Mouse (Mus musculus): ENCODE results near the gene Slc27a5. TPM values are rescaled to one million over a fixed set of nuclear protein-coding genes. Genes with fewer than 3 reads are reported as not detected.

The Slc27a5 gene
- polyA plus RNA-seq, 1 experiment from 2014 or later, result 17.2 TPM

DNA sequence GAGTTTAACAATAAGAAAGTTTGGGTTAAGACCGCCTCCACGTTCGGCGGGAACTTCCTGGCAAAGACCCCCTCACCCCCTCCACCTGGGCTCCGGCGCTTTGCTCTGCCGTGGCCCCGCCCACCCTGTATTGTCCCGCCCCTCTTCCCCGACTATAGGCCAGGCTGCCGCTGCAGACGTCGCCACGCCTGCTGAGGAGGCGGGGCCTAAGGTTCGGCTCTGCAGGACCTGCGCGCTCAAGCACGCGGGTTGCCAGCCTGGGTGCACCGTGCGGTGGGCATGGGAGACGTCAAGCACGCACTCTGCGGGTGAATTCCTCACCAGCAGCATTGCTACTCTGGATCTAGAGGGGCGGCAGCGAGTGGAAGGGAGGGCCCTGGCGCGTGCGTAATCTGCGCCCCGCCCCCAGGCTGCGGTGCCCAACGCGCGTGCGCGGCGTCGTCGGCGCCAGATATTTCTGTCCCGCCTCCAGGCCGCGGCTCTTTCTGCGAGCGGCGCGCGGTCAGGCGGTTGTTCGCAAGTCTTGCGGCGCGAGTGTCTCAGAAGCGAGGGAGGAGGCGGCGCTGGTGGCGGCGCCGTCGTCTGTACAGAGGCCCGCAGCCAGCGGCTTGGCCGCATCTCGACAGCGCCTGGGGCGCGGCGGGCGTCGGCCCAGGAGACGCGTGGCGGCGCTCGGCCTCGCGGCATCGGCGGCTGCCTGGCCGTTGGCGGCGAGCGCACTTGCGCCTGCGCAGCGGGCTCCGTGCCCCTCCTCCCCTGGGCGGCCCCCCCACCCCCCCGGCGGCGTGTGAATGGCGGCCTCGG lies 26.1 kb upstream of the Slc27a5 start:
- peaks cover 43% of the 10 kb centered on the region for H3K4me1 ChIP-seq (replicated peaks)
- H3K9me3 ChIP-seq (replicated peaks), result no peaks in the 10 kb centered on the region
- peak overlapping the region; percentile 89 for H3K4me3 ChIP-seq (replicated peaks)
- H3K4me2 ChIP-seq, result peak overlapping the region; percentile 98
- peaks cover 39% of the 10 kb centered on the region for H3K36me3 ChIP-seq (replicated peaks)
- H3K27ac ChIP-seq (replicated peaks), result peak overlapping the region; percentile 98
- ATAC-seq (ENCODE audit: insufficient read depth), result peak; percentile 80
- H3K27me3 ChIP-seq, result no peaks in the 10 kb centered on the region
- WGBS (ENCODE audit: insufficient replicate concordance), result under 1% methylated on average over 93 of the region's 95 CpGs
- H3K9ac ChIP-seq, result peak overlapping the region; percentile 85

DNA sequence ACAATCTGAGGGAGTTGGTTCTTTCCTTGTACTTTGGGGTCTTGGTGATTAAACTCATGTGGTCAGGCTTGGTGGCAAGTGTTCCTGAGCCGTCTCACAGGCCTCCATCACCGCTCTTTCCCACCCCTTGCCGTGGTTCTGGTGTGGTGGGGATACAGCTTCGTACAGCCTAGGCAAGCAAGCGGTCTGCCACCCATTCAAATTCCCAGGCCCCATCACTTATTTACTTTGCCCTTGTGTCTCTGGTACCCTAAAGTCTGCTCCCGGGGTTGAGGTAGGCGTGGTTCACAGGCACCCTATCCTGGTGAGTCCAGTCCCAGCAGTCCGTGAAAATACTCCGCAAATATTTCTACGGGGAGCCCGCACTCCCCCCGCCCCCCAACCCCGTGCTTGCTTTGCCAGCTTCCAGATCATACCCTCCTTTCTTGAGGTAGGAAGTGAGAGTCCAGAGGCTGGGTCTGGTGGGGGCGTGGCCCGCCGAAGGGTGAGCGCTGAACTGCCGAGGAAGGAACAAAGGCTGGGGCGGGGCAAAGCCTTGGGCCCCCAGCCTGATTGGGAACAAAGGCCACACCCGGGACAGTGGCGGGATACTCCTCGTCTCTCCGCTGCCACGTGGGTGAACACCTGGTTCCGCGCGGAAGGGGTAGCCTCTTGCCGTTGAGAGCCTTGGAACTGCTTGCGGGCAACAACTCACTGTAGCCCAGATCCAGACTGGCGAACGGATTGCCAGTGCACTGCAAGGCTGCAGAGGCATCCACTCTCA lies 25.0 kb upstream of the Slc27a5 start:
- no peaks in the 10 kb centered on the region for H3K27me3 ChIP-seq
- H3K27ac ChIP-seq (replicated peaks), result peak overlapping the region; percentile 98
- H3K4me3 ChIP-seq (replicated peaks), result peak overlapping the region; percentile 89
- peaks cover 52% of the 10 kb centered on the region for H3K4me1 ChIP-seq (replicated peaks)
- 4% methylated on average over 31 of the region's 31 CpGs for WGBS (ENCODE audit: insufficient replicate concordance)
- peak overlapping the region; percentile 98 for H3K4me2 ChIP-seq
- peak overlapping the region; percentile 85 for H3K9ac ChIP-seq
- H3K36me3 ChIP-seq (replicated peaks), result peaks cover 27% of the 10 kb centered on the region
- peak; percentile 17 for ATAC-seq (ENCODE audit: insufficient read depth)
- H3K9me3 ChIP-seq (replicated peaks), result no peaks in the 10 kb centered on the region

DNA sequence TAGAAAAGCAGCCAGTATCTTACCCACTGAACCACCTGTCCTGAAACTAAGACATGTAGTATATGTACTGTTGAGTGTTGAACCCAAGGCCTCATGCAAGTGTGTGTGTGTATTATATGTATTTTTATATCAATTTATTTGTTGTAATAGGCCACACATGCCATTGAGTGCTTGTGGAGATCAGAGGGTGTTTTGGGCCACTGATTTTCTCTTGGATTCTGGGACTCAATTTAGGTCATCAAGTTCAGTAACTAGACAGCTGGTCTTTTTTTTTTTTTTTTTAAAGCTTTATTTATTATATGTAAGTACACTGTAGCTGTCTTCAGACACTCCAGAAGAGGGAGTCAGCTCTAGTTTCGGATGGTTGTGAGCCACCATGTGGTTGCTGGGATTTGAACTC lies 17.2 kb upstream of the Slc27a5 start:
- no peak overlapping the region for H3K4me3 ChIP-seq (replicated peaks)
- H3K9me3 ChIP-seq (replicated peaks), result no peaks in the 10 kb centered on the region
- no peak overlapping the region for H3K27ac ChIP-seq (replicated peaks)
- H3K4me2 ChIP-seq, result no peak overlapping the region
- ATAC-seq (ENCODE audit: insufficient read depth), result no peak
- no peaks in the 10 kb centered on the region for H3K27me3 ChIP-seq
- H3K4me1 ChIP-seq (replicated peaks), result peaks cover 43% of the 10 kb centered on the region
- H3K36me3 ChIP-seq (replicated peaks), result no peaks in the 10 kb centered on the region
- WGBS (ENCODE audit: insufficient replicate concordance), result 63% methylated on average over 1 of the region's 1 CpGs
- H3K9ac ChIP-seq, result no peak overlapping the region

DNA sequence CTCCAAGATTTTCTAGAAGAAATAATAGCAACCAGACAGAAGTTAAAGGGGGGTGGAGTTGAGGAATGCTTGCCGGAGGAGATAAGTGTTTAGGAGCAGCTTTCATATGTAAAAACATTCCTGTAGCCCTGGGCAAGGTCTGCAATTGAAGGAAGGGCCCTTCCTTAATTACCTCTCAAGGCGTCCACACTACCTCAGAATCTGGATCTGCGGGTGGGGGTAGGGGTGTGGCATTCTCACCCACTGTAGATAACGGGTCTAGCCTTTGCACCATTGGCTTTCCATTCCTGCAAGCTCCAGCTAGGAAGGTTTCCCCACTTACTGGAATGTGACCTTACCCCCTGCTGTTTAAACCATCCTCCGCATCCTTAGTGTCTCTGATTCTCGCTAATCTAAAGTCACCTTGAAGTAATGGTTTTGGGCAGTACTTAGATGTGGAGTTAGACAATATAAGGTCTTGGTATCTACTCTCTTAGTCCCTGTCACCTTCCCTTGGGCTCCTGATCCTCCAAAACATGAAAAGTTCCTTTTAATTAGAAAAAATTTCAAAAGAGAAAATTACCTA lies 16.4 kb upstream of the Slc27a5 start:
- Histone ChIP-seq H3K9ac (no peak overlapping the region), H3K4me1 (replicated peaks) (peaks cover 45% of the 10 kb centered on the region), H3K36me3 (replicated peaks) (no peaks in the 10 kb centered on the region), H3K4me3 (replicated peaks) (no peak overlapping the region), H3K27ac (replicated peaks) (no peak overlapping the region), H3K9me3 (replicated peaks) (no peaks in the 10 kb centered on the region), H3K27me3 (no peaks in the 10 kb centered on the region), H3K4me2 (no peak overlapping the region)
- no peak for ATAC-seq (ENCODE audit: insufficient read depth)
- 40% methylated on average over 6 of the region's 6 CpGs for WGBS (ENCODE audit: insufficient replicate concordance)

DNA sequence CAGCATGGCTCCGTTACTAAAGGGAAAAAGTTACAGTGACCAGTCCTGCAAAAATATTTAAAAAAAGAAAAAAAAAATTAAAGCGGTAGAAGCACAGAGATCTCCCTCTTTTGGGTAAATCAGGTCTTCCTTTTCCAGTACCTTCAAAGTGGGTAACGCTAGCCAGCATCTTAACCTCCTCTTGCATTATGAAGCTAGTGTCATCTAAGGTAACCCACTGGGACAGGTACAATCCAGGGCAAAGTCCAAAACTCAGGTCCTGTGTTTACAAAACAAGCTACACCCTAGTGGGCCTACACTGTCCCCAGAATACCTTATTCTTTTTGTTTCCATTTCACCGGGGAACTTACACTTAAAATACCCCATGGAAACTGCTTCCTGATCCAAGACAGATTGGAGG lies 15.7 kb upstream of the Slc27a5 start:
- peaks cover 49% of the 10 kb centered on the region for H3K4me1 ChIP-seq (replicated peaks)
- ATAC-seq (ENCODE audit: insufficient read depth), result no peak
- H3K4me2 ChIP-seq, result no peak overlapping the region
- H3K9ac ChIP-seq, result no peak overlapping the region
- H3K27me3 ChIP-seq, result no peaks in the 10 kb centered on the region
- no peak overlapping the region for H3K27ac ChIP-seq (replicated peaks)
- no peaks in the 10 kb centered on the region for H3K36me3 ChIP-seq (replicated peaks)
- no peak overlapping the region for H3K4me3 ChIP-seq (replicated peaks)
- H3K9me3 ChIP-seq (replicated peaks), result no peaks in the 10 kb centered on the region
- 63% methylated on average over 4 of the region's 4 CpGs for WGBS (ENCODE audit: insufficient replicate concordance)

DNA sequence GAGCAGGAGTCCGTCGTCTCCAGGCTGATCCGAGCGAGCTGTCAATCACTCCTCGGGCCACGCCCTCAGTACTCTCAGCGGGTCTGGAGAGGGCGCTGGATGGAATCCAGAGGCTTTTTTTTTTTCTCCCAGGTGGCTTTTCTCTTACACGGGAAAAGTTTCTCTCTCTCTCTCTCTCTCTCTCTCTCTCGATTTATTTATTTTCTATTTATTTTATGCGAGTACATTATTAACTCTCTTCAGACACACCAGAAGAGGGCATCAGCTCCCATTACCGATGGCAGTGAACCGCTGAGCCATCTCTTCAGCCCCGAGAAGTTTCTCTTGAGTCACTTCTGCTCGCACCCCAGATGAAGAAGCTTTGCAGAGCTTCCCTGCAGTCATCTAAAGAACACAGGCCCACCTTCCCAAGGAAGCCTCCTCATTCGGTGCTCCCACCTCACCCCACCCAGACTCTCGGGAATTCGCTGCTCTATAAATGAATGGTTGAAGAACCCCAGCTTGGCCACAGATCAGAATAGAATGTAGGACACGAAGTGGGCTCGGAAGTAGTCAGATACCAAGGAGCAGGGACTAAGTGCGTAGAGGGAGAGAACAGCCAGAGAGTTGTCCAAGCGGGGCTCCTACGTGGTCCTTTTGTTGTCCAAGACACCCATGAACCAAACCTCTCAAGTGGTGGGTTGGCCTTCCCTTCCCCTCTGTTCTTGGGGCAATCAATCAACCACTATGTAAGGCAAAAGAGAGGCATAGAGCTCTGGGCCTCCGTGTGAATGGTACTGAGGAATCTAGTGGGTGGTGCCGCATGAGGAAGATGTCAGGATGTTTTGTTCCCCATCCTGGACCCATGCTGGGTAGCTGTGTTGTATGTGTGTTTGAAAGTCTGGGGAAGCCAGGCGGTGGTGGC lies 12.3 kb upstream of the Slc27a5 start, which contains the start of gene Zbtb45:
Gene Zbtb45 (minus strand): TSS at position 30 of the 904 bp plus-strand sequence.
- Histone ChIP-seq H3K36me3 (replicated peaks) (peaks cover 31% of the 10 kb centered on the region), H3K4me3 (replicated peaks) (peak within 1 kb of the TSS; percentile 75), H3K4me2 (peak within 1 kb of the TSS; percentile 92), H3K9me3 (replicated peaks) (no peaks in the 10 kb centered on the region), H3K9ac (peak within 1 kb of the TSS; percentile 85), H3K27ac (replicated peaks) (peak within 1 kb of the TSS; percentile 96), H3K27me3 (no peaks in the 10 kb centered on the region), H3K4me1 (replicated peaks) (peaks cover 36% of the 10 kb centered on the region)
- WGBS (ENCODE audit: insufficient replicate concordance), result 15% methylated on average over 26 of the region's 26 CpGs
- ATAC-seq (ENCODE audit: insufficient read depth), result peak; percentile 88

DNA sequence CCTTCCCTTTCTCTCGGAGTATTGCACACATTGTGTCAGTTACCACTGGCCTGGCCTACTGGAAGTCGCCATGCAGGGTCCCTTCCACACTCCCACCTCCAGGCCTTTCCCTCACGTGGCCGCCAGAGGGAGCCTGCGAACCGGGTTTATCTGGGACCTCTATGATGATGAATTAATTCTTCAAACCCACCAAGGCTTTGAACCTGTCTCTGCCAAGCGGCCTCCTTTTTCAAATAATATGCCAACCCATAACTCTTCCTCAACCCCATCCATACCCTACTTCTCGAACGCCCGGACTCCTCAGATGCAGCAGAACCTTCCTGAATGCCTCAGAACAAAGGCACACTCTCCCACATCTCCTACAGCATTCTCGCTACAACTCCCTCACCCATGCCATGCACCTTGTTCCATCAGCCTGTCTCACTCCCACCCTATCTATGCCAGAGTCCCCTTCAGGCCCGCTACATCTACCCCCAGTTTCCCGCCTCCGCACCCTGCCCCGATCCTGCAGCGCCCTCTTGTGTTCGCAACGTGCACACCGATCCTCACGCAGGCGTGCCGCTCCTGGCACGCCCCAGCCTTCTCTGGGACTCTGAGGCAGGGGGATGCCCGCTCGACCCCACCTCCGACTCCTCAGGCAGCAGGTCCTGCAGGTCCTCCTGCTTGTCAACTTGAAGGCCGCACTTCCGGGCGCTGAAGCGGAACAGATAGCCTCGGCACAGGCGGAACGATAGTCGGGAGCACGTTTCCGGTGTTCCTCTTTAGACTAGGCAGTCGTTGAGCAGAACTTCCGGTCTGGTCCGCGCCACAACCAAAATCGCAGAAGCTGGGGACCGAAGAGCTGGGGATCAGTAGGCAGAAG lies 11.4 kb upstream of the Slc27a5 start:
- H3K4me2 ChIP-seq, result peak overlapping the region; percentile 92
- WGBS (ENCODE audit: insufficient replicate concordance), result under 1% methylated on average over 42 of the region's 42 CpGs
- peaks cover 37% of the 10 kb centered on the region for H3K36me3 ChIP-seq (replicated peaks)
- H3K27me3 ChIP-seq, result no peaks in the 10 kb centered on the region
- H3K4me1 ChIP-seq (replicated peaks), result peaks cover 34% of the 10 kb centered on the region
- peak overlapping the region; percentile 75 for H3K4me3 ChIP-seq (replicated peaks)
- peak overlapping the region; percentile 85 for H3K9ac ChIP-seq
- H3K27ac ChIP-seq (replicated peaks), result peak overlapping the region; percentile 96
- H3K9me3 ChIP-seq (replicated peaks), result no peaks in the 10 kb centered on the region
- ATAC-seq (ENCODE audit: insufficient read depth), result peak; percentile 87

DNA sequence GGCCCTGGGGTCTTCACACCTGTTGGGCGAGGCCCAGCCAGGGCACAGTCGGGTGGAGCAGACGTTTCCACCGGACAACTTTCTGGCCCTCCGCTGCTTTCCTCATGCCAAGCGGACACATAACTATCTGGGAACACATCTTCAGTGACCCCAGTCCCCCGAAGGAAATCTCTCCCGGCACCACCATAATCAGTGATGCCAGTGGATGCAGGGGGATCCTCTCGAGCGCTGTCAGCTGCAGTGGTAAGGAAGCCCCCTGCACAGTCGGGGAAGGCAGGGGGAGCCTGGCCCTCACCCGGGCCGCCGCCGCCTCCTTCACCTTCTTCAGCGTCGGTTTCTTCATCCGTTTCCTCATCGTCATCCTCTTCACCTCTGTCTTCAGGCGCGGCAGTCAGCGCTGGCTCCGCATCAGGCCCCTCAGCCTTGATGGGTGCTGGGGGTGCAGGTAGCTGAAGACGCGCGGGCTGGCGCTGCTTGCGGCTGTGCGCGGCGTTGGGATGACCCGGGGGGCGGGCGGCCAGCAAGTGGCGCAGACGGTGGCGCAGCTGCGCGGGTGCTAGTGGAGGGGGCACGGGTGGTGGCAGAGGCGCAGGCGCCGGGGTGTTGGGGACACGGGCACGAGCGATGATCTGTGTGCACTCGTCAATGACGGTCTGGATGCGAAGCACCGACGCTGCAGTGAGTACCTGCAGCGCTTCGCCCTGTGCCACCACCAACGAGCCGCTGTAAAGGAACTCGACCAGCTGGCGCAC lies 9.5 kb upstream of the Slc27a5 start:
- no peak overlapping the region for H3K4me2 ChIP-seq
- no peak overlapping the region for H3K9ac ChIP-seq
- no peaks in the 10 kb centered on the region for H3K27me3 ChIP-seq
- H3K4me3 ChIP-seq (replicated peaks), result no peak overlapping the region
- 83% methylated on average over 57 of the region's 57 CpGs for WGBS (ENCODE audit: insufficient replicate concordance)
- ATAC-seq (ENCODE audit: insufficient read depth), result no peak
- peaks cover 41% of the 10 kb centered on the region for H3K36me3 ChIP-seq (replicated peaks)
- H3K4me1 ChIP-seq (replicated peaks), result peaks cover 24% of the 10 kb centered on the region
- no peak overlapping the region for H3K27ac ChIP-seq (replicated peaks)
- no peaks in the 10 kb centered on the region for H3K9me3 ChIP-seq (replicated peaks)

DNA sequence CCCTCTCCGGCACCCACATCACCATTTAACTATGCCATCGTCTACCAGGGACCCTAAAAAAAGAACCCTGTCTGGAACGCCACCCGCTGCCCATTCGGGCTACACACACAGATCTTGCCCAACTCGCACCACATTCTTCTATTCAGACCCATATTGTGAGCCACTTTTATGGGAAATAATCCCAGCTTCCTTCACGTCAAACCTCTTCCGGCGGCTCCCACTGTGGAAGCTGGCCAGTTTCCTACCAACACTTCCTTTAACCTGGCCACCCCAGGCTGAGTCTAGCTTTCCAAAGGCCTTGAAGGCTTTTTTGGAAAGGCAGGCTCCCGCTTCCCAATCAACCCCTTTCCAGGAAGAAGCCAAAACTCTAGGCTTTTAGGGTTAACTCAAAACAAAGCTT lies 8.5 kb upstream of the Slc27a5 start:
- H3K9me3 ChIP-seq (replicated peaks), result no peaks in the 10 kb centered on the region
- ATAC-seq (ENCODE audit: insufficient read depth), result no peak
- no peak overlapping the region for H3K9ac ChIP-seq
- H3K4me2 ChIP-seq, result no peak overlapping the region
- peaks cover 41% of the 10 kb centered on the region for H3K36me3 ChIP-seq (replicated peaks)
- no peak overlapping the region for H3K27ac ChIP-seq (replicated peaks)
- 85% methylated on average over 10 of the region's 10 CpGs for WGBS (ENCODE audit: insufficient replicate concordance)
- H3K4me3 ChIP-seq (replicated peaks), result no peak overlapping the region
- H3K27me3 ChIP-seq, result no peaks in the 10 kb centered on the region
- peaks cover 24% of the 10 kb centered on the region for H3K4me1 ChIP-seq (replicated peaks)
